Mouse (Mus musculus) olfactory bulb, adult 2 months (tissue): ENCODE measurements at regions not wholly inside any gene's neighbourhood (a gene's known extent, or its start where the extent isn't known, plus 50 kb on each side); places are given as distances from the start of the nearest gene placed in this dataset.

Experiments used
- H3K27ac ChIP-seq: fragments of 200-500 bp; 2 replicates; pipeline ENCODE4 v1.5.1; 2012; ENCODE audit warnings: low read depth, low read length; ENCODE audit not compliant: insufficient read depth
- H3K4me1 ChIP-seq: fragments of 200-500 bp; 2 replicates; pipeline ENCODE4 v1.6.1; 2012; ENCODE audit warnings: low read length; ENCODE audit not compliant: control insufficient read depth, insufficient read depth
- H3K4me3 ChIP-seq: fragments of 200-500 bp; 2 replicates; pipeline ENCODE4 v1.5.1; 2012; ENCODE audit warnings: mild to moderate bottlenecking, low read depth, low read length, moderate library complexity; ENCODE audit not compliant: insufficient read depth
- CTCF ChIP-seq: fragments of 200-500 bp; IDR thresholded peaks from 2 replicates; pipeline ENCODE4 v1.5.1; 2012; ENCODE audit warnings: low read depth, mild to moderate bottlenecking, low read length, moderate library complexity; ENCODE audit not compliant: insufficient read depth
- POLR2A ChIP-seq: fragments of 200-500 bp; IDR thresholded peaks from 2 replicates; pipeline ENCODE4 v1.6.1; 2012; ENCODE audit warnings: mild to moderate bottlenecking, low read depth, low read length, moderate library complexity; ENCODE audit not compliant: insufficient read depth
- WGBS: fragments of 180-500 bp; shearing (Covaris S2); methylation state at CpG from one replicate; pipeline ENCODE4 v1.1.7; 2018; 5-methylcytosine and 5-hydroxymethylcytosine counted together

- no peak overlapping the region for H3K27ac ChIP-seq
- TF ChIP-seq POLR2A (no peak), CTCF (no peak)
- no peaks in the 10 kb centered on the region for H3K4me1 ChIP-seq
- 78% methylated on average over 5 of the region's 5 CpGs for WGBS
- H3K4me3 ChIP-seq = no peak overlapping the region
Measured at GRCm38 (mm10) chr15:24972020-24972419, 441.5 kb downstream of the Basp1 start.

- TF ChIP-seq CTCF (no peak), POLR2A (no peak)
- Histone ChIP-seq H3K4me3 (no peak overlapping the region), H3K27ac (no peak overlapping the region), H3K4me1 (no peaks in the 10 kb centered on the region)
- WGBS = 48% methylated on average over 2 of the region's 2 CpGs
Measured at GRCm38 (mm10) chr15:24969391-24969812, 444.2 kb downstream of the Basp1 start.

- no peaks in the 10 kb centered on the region for H3K4me1 ChIP-seq
- WGBS = 82% methylated on average over 7 of the region's 7 CpGs
- H3K4me3 ChIP-seq = no peak overlapping the region
- TF ChIP-seq CTCF (no peak), POLR2A (no peak)
- H3K27ac ChIP-seq = no peak overlapping the region
Measured at GRCm38 (mm10) chr15:24968636-24969317, 444.8 kb downstream of the Basp1 start.

- Histone ChIP-seq H3K27ac (no peak overlapping the region), H3K4me1 (no peaks in the 10 kb centered on the region), H3K4me3 (no peak overlapping the region)
- WGBS = 81% methylated on average over 2 of the region's 2 CpGs
- TF ChIP-seq CTCF (no peak), POLR2A (no peak)
Measured at GRCm38 (mm10) chr15:24929742-24930141, 483.8 kb downstream of the Basp1 start.

GRCm38 (mm10) chr15:24911866-24912265, 501.7 kb downstream of the Basp1 start:
- WGBS = 75% methylated on average over 1 of the region's 1 CpGs
- no peaks in the 10 kb centered on the region for H3K4me1 ChIP-seq
- H3K27ac ChIP-seq = no peak overlapping the region
- H3K4me3 ChIP-seq = no peak overlapping the region
- no peak for TF ChIP-seq CTCF
- no peak for TF ChIP-seq POLR2A

- 88% methylated on average over 1 of the region's 1 CpGs for WGBS
- Histone ChIP-seq H3K27ac (no peak overlapping the region), H3K4me3 (no peak overlapping the region), H3K4me1 (no peaks in the 10 kb centered on the region)
- no peak for TF ChIP-seq POLR2A
- no peak for TF ChIP-seq CTCF
Measured at GRCm38 (mm10) chr15:24911466-24911865, 502.1 kb downstream of the Basp1 start.

GRCm38 (mm10) chr15:24906957-24907356, 506.6 kb downstream of the Basp1 start:
- 77% methylated on average over 4 of the region's 4 CpGs for WGBS
- no peaks in the 10 kb centered on the region for H3K4me1 ChIP-seq
- no peak overlapping the region for H3K4me3 ChIP-seq
- TF ChIP-seq POLR2A (no peak), CTCF (no peak)
- no peak overlapping the region for H3K27ac ChIP-seq

- Histone ChIP-seq H3K4me1 (no peaks in the 10 kb centered on the region), H3K4me3 (no peak overlapping the region), H3K27ac (no peak overlapping the region)
- TF ChIP-seq POLR2A (no peak), CTCF (no peak)
- 59% methylated on average over 1 of the region's 1 CpGs for WGBS
Measured at GRCm38 (mm10) chr15:24878846-24879245, 534.7 kb downstream of the Basp1 start.

GRCm38 (mm10) chr15:24877711-24878598, 535.6 kb downstream of the Basp1 start:
- no peak for TF ChIP-seq POLR2A
- no peak for TF ChIP-seq CTCF
- H3K27ac ChIP-seq = peak overlapping the region; percentile 70

More at GRCm38 (mm10) chr15:24877711-24878598, 535.6 kb downstream of the Basp1 start:
- WGBS = 28% methylated on average over 6 of the region's 6 CpGs
- Histone ChIP-seq H3K4me1 (no peaks in the 10 kb centered on the region), H3K4me3 (no peak overlapping the region)
